Mouse (Mus musculus): Measurements from ENCODE around the gene Vipas39.
"Not testable (repeated sequence)": the region's sequence is repeated elsewhere in the genome, so short reads cannot be mapped to it uniquely, and the experiment has no call there.

The Vipas39 gene

DNA sequence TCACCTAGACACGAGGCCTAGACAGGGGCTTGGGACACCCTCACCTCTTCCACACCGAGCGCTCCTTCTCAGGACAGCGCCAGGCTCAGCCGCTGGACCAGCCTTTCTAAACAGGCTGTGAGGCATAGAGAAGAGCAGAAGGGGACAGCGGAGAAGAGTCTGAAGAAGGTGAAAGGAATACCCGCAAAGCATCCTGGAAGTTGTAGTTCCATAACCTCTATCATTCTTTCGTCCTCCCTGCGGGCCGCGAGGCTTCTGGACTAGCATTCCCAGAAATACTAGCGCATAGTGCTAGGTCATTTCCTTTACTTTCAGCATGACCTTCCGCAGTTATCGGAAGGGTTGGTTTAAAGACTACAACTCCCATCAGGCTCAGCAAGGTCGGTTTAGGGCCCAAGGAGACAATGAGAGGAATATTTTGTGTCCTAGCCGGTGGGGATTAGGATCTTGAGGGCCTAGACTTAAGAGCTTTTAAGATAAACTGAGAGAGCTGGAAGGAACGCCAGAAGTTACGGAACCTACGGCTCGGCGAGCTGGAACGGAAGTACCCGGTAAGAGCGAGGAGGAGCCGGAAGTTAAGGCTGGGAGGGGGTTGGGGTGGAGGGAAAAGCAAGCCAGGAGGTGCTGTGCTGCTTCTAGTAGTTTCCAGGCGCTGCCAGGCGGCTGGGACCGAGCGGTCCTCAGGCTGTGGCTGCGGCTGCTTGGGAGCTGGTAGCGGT is at the start of gene Vipas39, which contains the start of gene Ahsa1:
TSS of gene Vipas39 (minus strand) at position 149 of the 719 bp plus-strand sequence.
TSS of gene Ahsa1 (plus strand) at position 372 of the 719 bp plus-strand sequence.
- DNase-seq: peak; percentile 86

GRCm38 (mm10) chr12:87313098-87313497 is 47.0 kb upstream of the Vipas39 start:
- no peak for DNase-seq

GRCm38 (mm10) chr12:87306584-87306844 is 40.5 kb upstream of the Vipas39 start:
- not testable (repeated sequence) for DNase-seq

DNA sequence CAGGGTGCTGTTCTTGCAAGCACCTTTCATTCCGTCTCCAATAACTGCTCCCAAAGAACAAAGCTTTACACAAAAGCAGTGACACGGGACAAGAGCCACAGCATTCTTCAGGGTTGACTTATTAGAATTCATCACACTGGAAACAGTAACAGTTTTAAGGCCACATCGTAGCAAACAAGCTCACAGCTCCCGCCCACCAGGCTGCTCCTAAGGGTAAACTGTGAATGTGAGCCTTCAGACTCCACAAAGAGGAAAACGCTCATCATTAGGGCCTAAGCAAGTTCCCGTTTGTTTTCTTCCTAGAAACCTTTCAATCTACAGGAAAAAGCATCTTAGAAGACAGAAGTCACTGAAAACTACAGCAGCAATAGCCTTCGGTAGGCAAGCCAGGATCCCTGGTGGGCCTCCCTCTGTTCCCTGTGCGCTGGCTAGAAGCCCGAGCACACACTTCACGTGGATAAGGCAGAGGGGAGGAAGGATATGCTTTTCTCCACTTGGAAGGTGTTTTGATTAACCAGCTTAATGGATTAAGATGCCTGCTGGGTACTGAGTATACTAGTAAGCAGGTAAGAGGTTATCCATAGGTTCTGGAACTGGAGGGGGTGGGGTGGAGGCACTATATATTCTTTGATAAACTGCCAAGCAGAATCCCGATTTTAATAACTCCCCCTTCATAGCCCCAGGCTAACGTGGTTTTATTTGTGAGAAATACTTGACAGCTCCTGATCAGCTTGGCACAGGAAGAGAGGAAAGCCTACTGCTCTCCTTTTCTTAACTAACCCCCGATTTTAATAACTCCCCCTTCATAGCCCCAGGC is 39.9 kb upstream of the Vipas39 start:
- DNase-seq: no peak

GRCm38 (mm10) chr12:87301189-87301588 is 35.1 kb upstream of the Vipas39 start:
- DNase-seq: no peak

GRCm38 (mm10) chr12:87300441-87300690 is 34.3 kb upstream of the Vipas39 start:
- DNase-seq: no peak

DNA sequence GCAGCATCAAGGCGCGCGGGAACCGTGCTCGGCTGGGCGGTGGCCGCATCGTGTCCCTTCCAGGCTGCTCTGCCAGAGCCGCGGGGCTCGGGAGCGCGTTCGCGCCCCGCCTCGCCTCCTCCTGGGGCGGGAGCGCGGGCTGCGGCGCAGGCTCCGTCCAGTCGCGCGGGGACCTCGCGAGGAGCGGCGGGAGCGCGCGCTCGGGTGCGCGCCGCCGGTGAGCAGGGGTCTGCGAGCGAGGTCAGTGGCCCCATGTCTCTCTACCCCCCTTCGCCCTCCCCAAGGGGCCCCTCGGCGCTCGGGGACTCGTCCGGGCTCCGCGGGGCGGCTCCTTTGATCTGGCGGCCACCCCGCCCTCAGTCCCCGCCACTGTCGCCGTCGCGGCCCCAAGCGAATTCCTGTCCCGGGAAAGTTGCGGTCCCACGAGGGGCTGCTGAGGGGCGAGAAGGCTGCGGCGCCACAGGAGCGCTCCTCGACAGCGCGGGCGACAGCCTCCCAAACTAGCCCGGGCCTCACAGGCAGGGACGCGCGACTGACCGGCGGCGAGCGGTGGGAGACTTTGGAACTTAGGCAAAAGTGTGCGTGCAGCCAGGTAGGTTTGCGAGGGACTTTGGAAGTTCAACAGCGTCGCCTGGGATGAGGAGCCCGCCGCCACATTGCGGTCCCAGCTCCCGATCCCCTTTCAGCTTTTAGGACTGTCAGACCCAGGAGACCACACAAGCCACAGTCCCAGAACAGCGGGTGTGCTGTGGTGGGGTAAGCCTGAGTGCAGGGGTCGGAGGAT is 33.8 kb upstream of the Vipas39 start, which contains the start of gene Ism2:
TSS of gene Ism2 (minus strand) at position 49 of the 784 bp plus-strand sequence.
- no peak for DNase-seq

DNA sequence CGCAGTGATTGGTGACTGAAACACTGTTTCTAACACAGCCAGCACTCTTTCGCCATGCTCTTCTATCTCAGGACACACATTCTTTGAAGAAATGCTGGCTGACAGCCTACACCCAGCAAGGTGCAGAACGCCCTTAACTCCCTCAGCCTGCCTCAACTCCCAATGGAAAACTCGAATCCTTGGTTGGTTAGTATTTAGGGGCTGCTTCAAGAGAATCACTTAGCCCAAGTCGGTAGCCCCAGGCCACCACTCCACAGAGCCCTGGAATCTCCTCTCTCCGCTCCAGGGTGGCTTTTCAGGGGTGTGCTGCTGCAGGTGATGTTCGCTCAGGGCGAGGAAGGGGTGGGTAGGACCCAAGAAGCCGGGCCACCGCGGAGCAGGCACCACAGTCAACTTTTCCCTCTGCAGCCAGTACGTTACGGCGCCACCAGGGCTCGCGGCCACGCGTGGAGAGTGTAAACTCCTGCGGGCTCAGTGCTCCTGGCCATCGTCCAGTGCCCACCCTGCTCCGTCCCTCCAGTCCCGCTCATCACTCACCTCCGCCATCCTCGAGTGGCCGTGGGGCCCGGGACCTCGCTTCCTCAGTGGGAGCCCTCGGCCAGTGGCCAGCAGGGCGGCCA is 33.1 kb upstream of the Vipas39 start:
- no peak for DNase-seq

- no peak for DNase-seq
Observed at GRCm38 (mm10) chr12:87293934-87294333, 27.9 kb upstream of the Vipas39 start.

- DNase-seq: no peak
Observed at GRCm38 (mm10) chr12:87289100-87289499, 23.0 kb upstream of the Vipas39 start.

DNA sequence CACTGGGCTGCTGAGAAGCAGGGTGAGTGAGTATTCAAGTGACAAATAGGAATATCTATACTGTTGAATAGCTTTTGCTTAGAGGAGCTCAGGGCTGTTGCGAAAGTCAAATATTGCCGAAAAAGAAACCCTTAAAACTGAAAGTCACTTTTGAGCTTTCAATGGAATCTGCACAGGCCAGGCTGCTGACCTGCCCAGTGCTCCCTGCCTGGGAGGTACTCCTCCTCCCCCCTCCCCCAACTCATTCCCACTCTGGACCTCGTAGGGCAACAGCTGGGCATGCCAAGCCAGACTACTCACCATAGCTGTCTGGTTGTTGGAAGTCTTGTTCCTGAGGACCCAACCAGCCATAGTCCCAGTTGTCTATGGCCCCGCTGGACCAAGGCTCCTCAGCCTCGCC is 18.7 kb upstream of the Vipas39 start:
- no peak for DNase-seq

- no peak for DNase-seq
Observed at GRCm38 (mm10) chr12:87284268-87284667, 18.2 kb upstream of the Vipas39 start.

DNA sequence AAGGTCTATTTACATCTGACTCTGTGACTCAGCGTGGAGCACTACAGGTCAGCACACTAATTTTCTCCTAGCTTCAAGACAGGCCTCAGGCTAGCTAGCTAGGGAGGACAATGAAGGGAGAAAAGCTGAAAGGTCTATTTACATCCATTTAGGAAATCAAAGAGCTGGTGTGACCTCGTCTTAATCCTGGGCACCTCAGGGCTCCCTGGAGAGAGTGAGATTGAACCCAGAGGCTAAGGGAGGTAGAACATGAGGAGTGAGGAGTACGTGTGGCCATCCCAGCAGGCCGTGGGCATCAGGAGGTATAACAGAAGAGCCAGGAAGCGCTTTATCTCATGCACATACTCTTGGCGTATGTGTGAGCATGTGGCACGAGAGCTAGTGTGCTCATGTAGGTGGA is 17.6 kb upstream of the Vipas39 start:
- no peak for DNase-seq

DNA sequence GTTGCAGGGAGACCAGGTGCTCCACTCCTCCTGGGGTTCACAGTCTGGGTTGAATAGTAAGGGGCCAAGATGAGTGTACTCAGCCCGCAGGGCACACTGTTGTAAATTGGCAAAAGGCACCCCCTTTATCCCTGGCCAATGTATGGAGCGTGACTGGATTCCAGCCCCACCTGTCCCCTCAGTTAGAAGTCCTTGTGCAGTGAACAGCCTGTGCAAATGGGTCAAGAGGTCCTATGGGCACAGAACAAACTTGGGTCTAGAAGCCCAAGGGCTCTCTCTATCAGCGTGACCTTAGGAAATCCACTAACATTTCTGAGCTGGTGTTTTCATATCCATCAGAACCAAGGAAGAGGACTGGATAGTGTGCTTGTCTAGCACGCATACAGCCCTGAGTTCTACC is 16.7 kb upstream of the Vipas39 start:
- no peak for DNase-seq

GRCm38 (mm10) chr12:87281766-87282165 is 15.7 kb upstream of the Vipas39 start:
- no peak for DNase-seq

DNA sequence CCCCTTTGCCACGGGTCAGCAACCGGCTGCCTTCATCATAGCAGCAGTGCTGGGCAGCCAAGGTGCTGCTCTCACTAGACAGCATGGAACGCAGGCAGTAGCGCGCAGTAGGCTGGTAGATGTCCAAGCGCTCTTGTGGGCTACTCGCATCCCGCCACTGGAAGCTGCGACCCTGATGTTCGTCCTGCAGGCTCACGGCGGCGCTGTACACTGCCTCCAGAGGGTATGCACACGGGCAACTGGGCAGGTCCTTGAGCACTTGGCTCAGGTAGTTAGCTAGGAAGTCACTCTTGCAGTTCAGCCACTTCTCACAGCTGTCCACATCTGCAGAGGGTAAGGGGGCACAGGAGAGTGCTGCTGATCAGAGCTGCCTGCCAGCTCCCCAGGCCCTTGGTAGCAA is 13.8 kb upstream of the Vipas39 start:
- no peak for DNase-seq

DNA sequence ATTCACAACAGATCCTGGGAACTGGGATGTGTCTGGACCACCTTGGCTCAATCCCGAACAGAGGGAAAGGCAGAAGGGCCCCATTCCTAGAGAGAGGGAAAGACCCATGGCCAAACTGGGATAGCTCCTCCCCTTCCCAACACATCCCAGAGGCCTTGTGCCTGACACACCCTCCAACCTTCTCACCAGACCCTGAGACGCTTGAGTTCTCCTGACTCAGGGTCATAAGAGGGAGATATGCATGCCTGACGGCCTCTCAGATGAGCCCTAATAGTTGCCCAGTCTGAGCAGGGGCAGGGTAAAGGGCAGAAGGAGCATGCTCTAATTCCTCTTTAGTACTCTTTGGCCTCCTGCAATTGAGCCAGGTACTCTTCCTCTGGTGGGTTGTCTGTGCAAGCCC is 13.3 kb upstream of the Vipas39 start:
- DNase-seq: no peak

GRCm38 (mm10) chr12:87278118-87278730 is 12.2 kb upstream of the Vipas39 start:
- no peak for DNase-seq

GRCm38 (mm10) chr12:87277251-87277650 is 11.2 kb upstream of the Vipas39 start:
- not testable (repeated sequence) for DNase-seq

- DNase-seq: no peak
Observed at GRCm38 (mm10) chr12:87274853-87275831, 9.1 kb upstream of the Vipas39 start.

DNA sequence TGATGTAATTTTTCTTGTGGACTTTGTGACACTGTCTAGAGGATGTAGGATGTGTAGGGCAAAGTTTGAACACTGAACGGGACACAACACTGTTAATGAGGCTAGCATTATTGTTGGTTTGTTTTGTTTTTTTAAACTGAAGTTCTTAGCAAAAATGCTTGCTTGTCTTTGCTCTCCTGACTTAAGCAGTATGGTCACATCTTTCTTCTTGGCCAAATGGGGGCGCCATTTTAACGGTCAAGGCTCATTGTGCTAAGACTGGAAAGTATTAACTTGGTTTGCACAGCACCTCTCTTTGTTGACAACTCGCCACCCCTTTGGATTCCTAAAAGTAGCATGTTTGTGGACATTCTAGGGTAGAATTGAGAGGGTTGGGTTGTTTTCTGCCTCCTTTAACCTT is 1.6 kb upstream of the Vipas39 start:
- DNase-seq: peak; percentile 10
